ENCODE assay signal across 7 mouse cellular contexts in genomic region chr10:60080171-60080570, GRCm38 (mm10). TPM values are rescaled to one million over a fixed set of nuclear protein-coding genes. Genes with fewer than 3 reads are reported as not detected.
A peak's percentile ranks its signal among the peaks of the same experiment; 100 is the strongest.
DNase-seq lines count a peak whose midpoint lies in the region; ATAC-seq and TF ChIP-seq lines count a peak whose summit lies in the region.

No protein-coding gene starts in this region.

- H3K36me3 ChIP-seq in heart, embryonic 15.5 days: no peaks in the 10 kb centered on the region
- no peaks in the 10 kb centered on the region for H3K36me3 ChIP-seq in lung, embryonic 14.5 days (ENCODE audit: insufficient read depth)
- no peaks in the 10 kb centered on the region for H3K36me3 ChIP-seq in forebrain, embryonic 16.5 days (ENCODE audit: control insufficient read depth, insufficient read depth)

- H3K9ac ChIP-seq in heart, embryonic 15.5 days: no peak overlapping the region
- H3K9ac ChIP-seq in lung, embryonic 14.5 days: no peak overlapping the region
- no peak overlapping the region for H3K9ac ChIP-seq in forebrain, embryonic 16.5 days (replicated peaks; ENCODE audit: low read depth, low read length)

- peak overlapping the region; percentile 84 for H3K27ac ChIP-seq in heart, embryonic 15.5 days
- 0 out of 2 replicates have a peak overlapping the region, but pooled peaks have one; percentile 42 for H3K27ac ChIP-seq in lung, embryonic 14.5 days (ENCODE audit: low read depth)
- H3K27ac ChIP-seq in forebrain, embryonic 16.5 days (ENCODE audit: low read length): no peak overlapping the region

- no peak overlapping the region for H3K4me3 ChIP-seq in heart, embryonic 15.5 days
- no peak overlapping the region for H3K4me3 ChIP-seq in lung, embryonic 14.5 days (ENCODE audit: low read depth, low read length)
- no peak overlapping the region for H3K4me3 ChIP-seq in forebrain, embryonic 16.5 days (replicated peaks; ENCODE audit: low read length)

- H3K4me1 ChIP-seq in heart, embryonic 15.5 days (replicated peaks): peaks cover 58% of the 10 kb centered on the region
- peaks cover 20% of the 10 kb centered on the region for H3K4me1 ChIP-seq in lung, embryonic 14.5 days (ENCODE audit: insufficient read depth)
- H3K4me1 ChIP-seq in forebrain, embryonic 16.5 days (replicated peaks; ENCODE audit: control insufficient read depth, insufficient read depth, low read length): peaks cover 22% of the 10 kb centered on the region

- TF ChIP-seq CTCF in lung, embryonic 14.5 days (IDR thresholded peaks at IDR 0.05; ENCODE audit: low read depth): no peak

- peak; percentile 37 for DNase-seq in urinary bladder, postnatal 14 days (ENCODE audit: low spot score)
- no peak for DNase-seq in urinary bladder, adult 2 months (ENCODE audit: low spot score)
- DNase-seq in lung, embryonic 14.5 days: peak; percentile 47
- no peak for DNase-seq in left cerebral cortex, postnatal 4 days
- DNase-seq in cerebellum, postnatal 10 days: no peak

- peak overlapping the region; percentile 21; the same call in 1 of the 2 replicates for H3K4me2 ChIP-seq in heart, embryonic 15.5 days
- H3K4me2 ChIP-seq in lung, embryonic 14.5 days: no peak overlapping the region
- H3K4me2 ChIP-seq in forebrain, embryonic 16.5 days (ENCODE audit: low read length): no peak overlapping the region

- no peaks in the 10 kb centered on the region for H3K9me3 ChIP-seq in heart, embryonic 15.5 days (replicated peaks)
- no peaks in the 10 kb centered on the region for H3K9me3 ChIP-seq in lung, embryonic 14.5 days (ENCODE audit: low read depth, low read length)
- H3K9me3 ChIP-seq in forebrain, embryonic 16.5 days (ENCODE audit: control insufficient read depth, low read length): no peaks in the 10 kb centered on the region

- ATAC-seq in heart, embryonic 15.5 days (replicated peaks; ENCODE audit: insufficient number of reproducible peaks, insufficient read depth, low FRiP score, low read depth): peak; percentile 63; the same call in 1 of the 2 replicates
- peak; percentile 32 for ATAC-seq in lung, embryonic 14.5 days (ENCODE audit: insufficient read depth)
- no peak for ATAC-seq in forebrain, embryonic 16.5 days

- no peaks in the 10 kb centered on the region for H3K27me3 ChIP-seq in heart, embryonic 15.5 days
- H3K27me3 ChIP-seq in lung, embryonic 14.5 days (ENCODE audit: insufficient read depth, low read length): no peaks in the 10 kb centered on the region
- no peaks in the 10 kb centered on the region for H3K27me3 ChIP-seq in forebrain, embryonic 16.5 days (replicated peaks; ENCODE audit: control insufficient read depth, insufficient read depth, low read length)

- WGBS in heart, embryonic 15.5 days: 44% methylated on average over 3 of the region's 3 CpGs
- WGBS in lung, embryonic 14.5 days: 47% methylated on average over 3 of the region's 3 CpGs
- 75% methylated on average over 3 of the region's 3 CpGs for WGBS in forebrain, embryonic 16.5 days

- intact Hi-C loops in left cerebral cortex, postnatal 4 days (cut with DNase I): no loop called here

RNA-seq across cellular contexts. Expression of gene Spock2, which starts 25.8 kb away (rescaled TPM):
- 14.4 and 20.9 TPM in 2 replicates for polyA plus RNA-seq in urinary bladder, adult 2 months (2012; rRNA removed)
- polyA plus RNA-seq in heart, embryonic 15.5 days (2015; fragmentation: Nextera tagmentation; extraction: Ambion mirVana): 3.8 and 8.8 TPM in 2 replicates
- polyA plus RNA-seq in lung, embryonic 14.5 days (2014; fragmentation: Nextera tagmentation; extraction: Ambion mirVana): 1.2 and 1.3 TPM in 2 replicates
- polyA plus RNA-seq in forebrain, embryonic 16.5 days (2015; fragmentation: Nextera tagmentation; extraction: Ambion mirVana): 52.6 and 68.6 TPM in 2 replicates
- total RNA-seq in left cerebral cortex, postnatal 4 days (2021): 100 to 1,000 TPM; 312 to 345 TPM

Comparison
In these comparisons a context has a peak if more than half of its experiments do, and no peak if none do; other contexts are left out.
1. DNase-seq: peak in urinary bladder, postnatal 14 days (single experiment) and lung, embryonic 14.5 days (single experiment); none in urinary bladder, adult 2 months (single experiment), left cerebral cortex, postnatal 4 days (single experiment) and cerebellum, postnatal 10 days (0 of 2).